8 mouse cellular contexts compared by ENCODE assay signal in the genomic region with DNA sequence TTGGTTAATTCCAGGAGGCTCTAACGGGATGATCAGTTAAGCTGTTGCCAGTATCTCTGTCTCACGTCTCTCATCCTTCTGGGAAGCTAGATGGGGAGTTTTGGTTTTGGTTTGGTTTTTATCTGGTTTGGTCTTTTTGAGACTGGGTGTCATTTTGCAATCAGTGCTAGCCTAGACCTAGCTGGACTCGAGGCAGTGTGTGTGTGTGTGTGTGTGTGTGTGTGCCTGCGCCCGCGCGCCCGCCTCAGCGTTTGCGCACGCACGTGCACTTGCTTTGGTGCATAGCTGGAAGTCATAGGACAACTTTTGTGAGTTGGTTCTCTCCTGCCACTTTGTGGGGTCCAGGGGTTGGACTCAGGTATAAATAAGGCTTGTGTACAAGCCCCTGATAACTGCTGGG. TPM values are rescaled to one million over a fixed set of nuclear protein-coding genes. Genes with fewer than 3 reads are reported as not detected.
DNase-seq lines count a peak whose midpoint lies in the region; ATAC-seq and TF ChIP-seq lines count a peak whose summit lies in the region.

No protein-coding gene starts in this region.

- peak overlapping the region; percentile 53 for H3K27ac ChIP-seq in MEL (ENCODE audit: control insufficient read depth, low read depth, low read length)
- no peak overlapping the region for H3K27ac ChIP-seq in limb, embryonic 11.5 days (replicated peaks; ENCODE audit: low read depth, low read length)
- peak overlapping the region; percentile 76 for H3K27ac ChIP-seq in midbrain, embryonic 10.5 days (replicated peaks)

- H3K9me3 ChIP-seq in MEL (replicated peaks; ENCODE audit: insufficient read depth, low read length) = no peaks in the 10 kb centered on the region
- H3K9me3 ChIP-seq in limb, embryonic 11.5 days (ENCODE audit: control insufficient read depth, low read length) = no peaks in the 10 kb centered on the region
- no peaks in the 10 kb centered on the region for H3K9me3 ChIP-seq in midbrain, embryonic 10.5 days (replicated peaks)

- peak overlapping the region; percentile 64 for H3K4me2 ChIP-seq in limb, embryonic 11.5 days (ENCODE audit: low read depth, severe bottlenecking)

- TF ChIP-seq EP300 in MEL (IDR thresholded peaks at IDR 0.05; ENCODE audit: low read depth in 1 of 2, low read length in 2 of 2) = no peak

- H3K79me2 ChIP-seq in C2C12 (ENCODE audit: control insufficient read depth, insufficient read depth) = peaks cover 40% of the 10 kb centered on the region
- peaks cover 19% of the 10 kb centered on the region for H3K79me2 ChIP-seq in MEL (ENCODE audit: control insufficient read depth, insufficient read depth, low read length, poor library complexity)

- WGBS in limb, embryonic 11.5 days = under 1% methylated on average over 12 of the region's 12 CpGs
- WGBS in midbrain, embryonic 10.5 days = under 1% methylated on average over 12 of the region's 12 CpGs

- H3K36me3 ChIP-seq in C2C12 (ENCODE audit: control insufficient read depth, insufficient read depth) (peaks cover 2% of the 10 kb centered on the region), MEL (ENCODE audit: control insufficient read depth in 1 of 2, insufficient read depth in 2 of 2, low read length in 2 of 2) (peaks cover 0 to 11% of the 10 kb centered on the region in 2 experiments; a peak in 2 of 4 replicates)
- no peaks in the 10 kb centered on the region for H3K36me3 ChIP-seq in limb, embryonic 11.5 days (ENCODE audit: control insufficient read depth, insufficient read depth, low read length)
- H3K36me3 ChIP-seq in midbrain, embryonic 10.5 days = peaks cover 6% of the 10 kb centered on the region

- no peak for ATAC-seq in limb, embryonic 11.5 days (ENCODE audit: insufficient number of reproducible peaks, low FRiP score, low TSS enrichment, low read depth)

- H3K4me1 ChIP-seq in MEL (ENCODE audit: control insufficient read depth in 1 of 2, insufficient read depth in 2 of 2, low read length in 2 of 2) = peaks cover 0 to 19% of the 10 kb centered on the region in 2 experiments; a peak in 2 of 4 replicates
- peaks cover 10% of the 10 kb centered on the region; the same call in 1 of the 2 replicates for H3K4me1 ChIP-seq in limb, embryonic 11.5 days (ENCODE audit: control insufficient read depth, insufficient read depth, low read length)
- H3K4me1 ChIP-seq in midbrain, embryonic 10.5 days = peaks cover 32% of the 10 kb centered on the region

- peak; percentile 82 for DNase-seq in MEL (ENCODE audit: low read depth, low spot score)
- peak; percentile 74 for DNase-seq in embryo, embryonic 11 days
- DNase-seq in heart, postnatal 10 days = peak; percentile 42 to 58
- peak; percentile 60 for DNase-seq in limb, embryonic 11.5 days (ENCODE audit: low spot score)
- peak; percentile 62 for DNase-seq in midbrain, embryonic 10.5 days (ENCODE audit: low spot score)
- peak; percentile 13 for DNase-seq in telencephalon, adult 2 months (ENCODE audit: low read depth, low spot score)
- no peak for DNase-seq in right cerebral cortex, postnatal 4 days

- H3K9ac ChIP-seq in MEL (ENCODE audit: control insufficient read depth, low read depth, low read length, poor library complexity, severe bottlenecking) = peak overlapping the region; percentile 67
- H3K9ac ChIP-seq in limb, embryonic 11.5 days (ENCODE audit: low read length) = peak overlapping the region; percentile 52

- TF ChIP-seq POLR2A in MEL (IDR thresholded peaks at IDR 0.05; ENCODE audit: control insufficient read depth in 1 of 2, insufficient read depth in 1 of 2, low read depth in 1 of 2, low read length in 2 of 2, poor library complexity in 1 of 2) = 0 out of 4 replicates have a peak, but pooled peaks of 1 of the 2 experiments have one; percentile 0

- TF ChIP-seq RAD21 in MEL (IDR thresholded peaks at IDR 0.05; ENCODE audit: low read depth, low read length) = no peak

- intact Hi-C loops in heart, postnatal 10 days (cut with DNase I) = loop anchor here (5.0 kb wide), 1 partner anchor 64 kb away; the partner anchor contains the start of gene Ubxn2a

- no peak for TF ChIP-seq CTCF in C2C12 (IDR thresholded peaks at IDR 0.05; ENCODE audit: control insufficient read depth, insufficient read depth, insufficient read length)
- TF ChIP-seq CTCF in MEL (IDR thresholded peaks at IDR 0.05 in 2 of 3, conservative IDR thresholded peaks at IDR 0.05 in 1 of 3; ENCODE audit: control insufficient read depth in 1 of 3, insufficient read depth in 1 of 3, low read depth in 2 of 3, low read length in 3 of 3, poor library complexity in 1 of 3, severe bottlenecking in 1 of 3) = no peak

- peak overlapping the region; percentile 28 for H3ac ChIP-seq in C2C12 (ENCODE audit: control insufficient read depth, insufficient read length, low read depth)

- H3K79me3 ChIP-seq in C2C12 (ENCODE audit: low read depth) = peaks cover 17% of the 10 kb centered on the region

- peak overlapping the region; percentile 49 for H3K4me3 ChIP-seq in C2C12 (ENCODE audit: insufficient read depth, poor library complexity, severe bottlenecking)
- H3K4me3 ChIP-seq in MEL (ENCODE audit: control insufficient read depth in 1 of 2, insufficient read depth in 1 of 2, low read depth in 2 of 2, low read length in 2 of 2) = peak overlapping the region; percentile 77 to 80
- H3K4me3 ChIP-seq in limb, embryonic 11.5 days (ENCODE audit: low read depth, low read length) = peak overlapping the region; percentile 56
- H3K4me3 ChIP-seq in midbrain, embryonic 10.5 days = peak overlapping the region; percentile 61

- no peaks in the 10 kb centered on the region for H3K27me3 ChIP-seq in C2C12 (ENCODE audit: control insufficient read depth, insufficient read depth, insufficient read length)
- H3K27me3 ChIP-seq in MEL (ENCODE audit: control insufficient read depth in 1 of 2, insufficient read depth in 2 of 2, low read length in 2 of 2) = no peaks in the 10 kb centered on the region
- no peaks in the 10 kb centered on the region for H3K27me3 ChIP-seq in limb, embryonic 11.5 days (ENCODE audit: control insufficient read depth, insufficient read depth, low read length)
- peaks cover 39% of the 10 kb centered on the region for H3K27me3 ChIP-seq in midbrain, embryonic 10.5 days (ENCODE audit: low read depth, poor library complexity, severe bottlenecking)

TF ChIP-seq in C2C12, 6 proteins besides CTCF, POLR2A, EP300 and RAD21:
- no peak for TF ChIP-seq MYOG (IDR thresholded peaks at IDR 0.05; ENCODE audit: control insufficient read depth, extremely low read depth, insufficient read length)
- peak; percentile 38 for TF ChIP-seq MAX (IDR thresholded peaks at IDR 0.05)
- TF ChIP-seq CEBPB (IDR thresholded peaks at IDR 0.05; ENCODE audit: low read depth) = no peak
- no peak for TF ChIP-seq MYOD1 (IDR thresholded peaks at IDR 0.05; ENCODE audit: control insufficient read depth, insufficient read length, low read depth)

TF ChIP-seq in MEL, 35 proteins besides CTCF, POLR2A, EP300 and RAD21 (continues in another document):
- TF ChIP-seq MYC (IDR thresholded peaks at IDR 0.05; ENCODE audit: low read depth, low read length) = peak; percentile 79; the same call in 1 of the 2 replicates
- TF ChIP-seq MAX (IDR thresholded peaks at IDR 0.05; ENCODE audit: low read length) = peak; percentile 85
- TF ChIP-seq BHLHE40 (IDR thresholded peaks at IDR 0.05; ENCODE audit: borderline replicate concordance, low read depth, low read length) = peak; percentile 89
- TF ChIP-seq SIN3A (IDR thresholded peaks at IDR 0.05; ENCODE audit: low read length) = peak; percentile 13; the same call in 1 of the 2 replicates
- peak; percentile 63 for TF ChIP-seq NRF1 (IDR thresholded peaks at IDR 0.05; ENCODE audit: insufficient read depth, low read depth, low read length, poor library complexity, severe bottlenecking)
- TF ChIP-seq CHD2 (IDR thresholded peaks at IDR 0.05; ENCODE audit: low read length) = no peak
- TF ChIP-seq GATA1 (IDR thresholded peaks at IDR 0.05; ENCODE audit: low read depth, low read length) = 0 out of 2 replicates have a peak, but pooled peaks have one; percentile 11
- TF ChIP-seq MEF2A (IDR thresholded peaks at IDR 0.05; ENCODE audit: extremely low read depth, insufficient replicate concordance, low read depth, low read length, poor library complexity, severe bottlenecking) = no peak

RNA-seq across cellular contexts. Expression of gene Wdcp, which starts 0.6 kb away (rescaled TPM):
- polyA plus RNA-seq in C2C12 (2012; fragmentation: generic; extraction: Trizol) (7.0 TPM), MEL (2012; ENCODE audit: insufficient read depth in 1 of 2, insufficient read length in 2 of 2, low read depth in 1 of 2, low replicate concordance in 2 of 2, missing spikeins in 1 of 2) (10 to 100 TPM in 1 of 2 experiments, not detected in 1; 12.6 TPM)
- 16.5 and 22.6 TPM in 2 replicates for total RNA-seq in MEL (2012; rRNA removed)
- total RNA-seq in heart, postnatal 10 days (2021) = 1 to 10 TPM; 8.7 to 9.1 TPM
- polyA plus RNA-seq in limb, embryonic 11.5 days (2014; fragmentation: Nextera tagmentation; extraction: Ambion mirVana) = 20.0 and 22.6 TPM in 2 replicates
- 25.1 and 28.5 TPM in 2 replicates for polyA plus RNA-seq in midbrain, embryonic 10.5 days (2016; fragmentation: Nextera tagmentation; extraction: Ambion mirVana)

RNA-seq across cellular contexts. Expression of gene Fkbp1b, which starts 2.4 kb away (rescaled TPM):
- 5.5 TPM for polyA plus RNA-seq in C2C12 (2012; fragmentation: generic; extraction: Trizol)
- 2.1 and 3.0 TPM in 2 replicates for total RNA-seq in MEL (2012; rRNA removed)
- 1 to 10 TPM in 1 of 2 experiments, not detected in 1; 6.8 TPM for polyA plus RNA-seq in MEL (2012; ENCODE audit: insufficient read depth in 1 of 2, insufficient read length in 2 of 2, low read depth in 1 of 2, low replicate concordance in 2 of 2, missing spikeins in 1 of 2)
- total RNA-seq in heart, postnatal 10 days (2021) = 1 to 10 TPM; 3.6 to 4.0 TPM
- polyA plus RNA-seq in limb, embryonic 11.5 days (2014; fragmentation: Nextera tagmentation; extraction: Ambion mirVana) = 8.6 and 9.0 TPM in 2 replicates
- 4.3 and 8.1 TPM in 2 replicates for polyA plus RNA-seq in midbrain, embryonic 10.5 days (2016; fragmentation: Nextera tagmentation; extraction: Ambion mirVana)

RNA-seq across cellular contexts. Expression of gene Sf3b6, which starts 26.4 kb away (rescaled TPM):
- polyA plus RNA-seq in C2C12 (2012; fragmentation: generic; extraction: Trizol) (103 TPM), MEL (2012; ENCODE audit: insufficient read depth in 1 of 2, insufficient read length in 2 of 2, low read depth in 1 of 2, low replicate concordance in 2 of 2, missing spikeins in 1 of 2) (100 to 1,000 TPM in 1 of 2 experiments, not detected in 1; 186 TPM)
- total RNA-seq in MEL (2012; rRNA removed) = 163 and 181 TPM in 2 replicates
- 10 to 100 TPM; 59.5 to 62.1 TPM for total RNA-seq in heart, postnatal 10 days (2021)
- 318 and 326 TPM in 2 replicates for polyA plus RNA-seq in limb, embryonic 11.5 days (2014; fragmentation: Nextera tagmentation; extraction: Ambion mirVana)
- 319 and 337 TPM in 2 replicates for polyA plus RNA-seq in midbrain, embryonic 10.5 days (2016; fragmentation: Nextera tagmentation; extraction: Ambion mirVana)

RNA-seq across cellular contexts. Expression of gene Mfsd2b, which starts 30.4 kb away (rescaled TPM):
- polyA plus RNA-seq in C2C12 (2012; fragmentation: generic; extraction: Trizol) (0.08 TPM), MEL (2012; ENCODE audit: insufficient read depth in 1 of 2, insufficient read length in 2 of 2, low read depth in 1 of 2, low replicate concordance in 2 of 2, missing spikeins in 1 of 2) (100 to 1,000 TPM in 1 of 2 experiments, not detected in 1; 117 TPM)
- 16.9 and 31.9 TPM in 2 replicates for total RNA-seq in MEL (2012; rRNA removed)
- 1 to 10 TPM in 1 of 2 experiments, under 1 TPM in 1; 0.64 to 2.0 TPM for total RNA-seq in heart, postnatal 10 days (2021)
- 3.5 and 4.5 TPM in 2 replicates for polyA plus RNA-seq in limb, embryonic 11.5 days (2014; fragmentation: Nextera tagmentation; extraction: Ambion mirVana)
- polyA plus RNA-seq in midbrain, embryonic 10.5 days (2016; fragmentation: Nextera tagmentation; extraction: Ambion mirVana) = 3.5 and 4.6 TPM in 2 replicates
